Mouse (Mus musculus) cortical plate, adult 2 months (tissue): ENCODE data around the gene Spats2l.

ENCODE experiments used
- CTCF ChIP-seq: fragments of 200-500 bp; IDR thresholded peaks from 2 replicates; pipeline ENCODE4 v1.5.1; 2011; ENCODE audit warnings: mild to moderate bottlenecking, control low read depth, low read length; ENCODE audit not compliant: insufficient read depth; ENCODE audit errors: extremely low read depth
- POLR2A ChIP-seq: fragments of 200-500 bp; IDR thresholded peaks from 2 replicates; pipeline ENCODE4 v1.6.1; 2011; ENCODE audit warnings: mild to moderate bottlenecking, low read length, control low read depth; ENCODE audit not compliant: insufficient read depth; ENCODE audit errors: extremely low read depth

DNA sequence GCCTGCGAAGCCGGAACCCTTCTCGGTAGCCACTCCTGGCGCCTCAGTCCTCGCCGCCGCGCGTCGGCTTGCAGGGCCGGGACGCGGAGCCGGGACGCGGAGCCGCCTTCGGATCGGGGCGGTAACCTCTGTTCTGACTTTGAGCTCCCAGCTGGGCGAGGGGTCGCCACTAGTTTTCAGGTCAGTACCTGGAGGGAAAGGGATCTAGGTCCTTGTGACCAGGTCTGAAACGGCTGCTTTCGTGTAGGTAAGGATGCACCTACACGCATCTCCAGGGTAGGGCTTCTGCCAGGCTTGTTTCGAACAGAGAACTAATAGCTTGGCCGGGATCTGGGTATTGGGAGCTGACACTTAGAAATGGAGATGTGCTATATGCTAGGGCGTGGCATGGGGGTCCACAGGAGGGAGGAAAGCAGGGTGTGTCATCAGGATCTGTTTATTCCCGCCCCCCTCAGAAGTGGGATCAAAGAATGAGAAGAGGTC, 222.2 kb downstream of the Spats2l start:
- TF ChIP-seq CTCF (no peak), POLR2A (no peak)
